Mouse (Mus musculus): ENCODE results near the gene Crim1.
A peak's percentile ranks its signal among the peaks of the same experiment; 100 is the strongest.

Crim1 gene

GRCm38 (mm10) chr17:78376587-78376986 lies 176.5 kb downstream of the Crim1 start:
- no peak for DNase-seq (ENCODE audit: low spot score in 2 of 2)

- no peak for DNase-seq (ENCODE audit: low spot score in 2 of 2)
Observed at GRCm38 (mm10) chr17:78379079-78379729, 179.2 kb downstream of the Crim1 start.

GRCm38 (mm10) chr17:78379730-78380245 lies 179.7 kb downstream of the Crim1 start:
- no peak for DNase-seq (ENCODE audit: low spot score in 2 of 2)

- no peak for DNase-seq (ENCODE audit: low spot score in 2 of 2)
Observed at GRCm38 (mm10) chr17:78382321-78382720, 182.3 kb downstream of the Crim1 start.

DNA sequence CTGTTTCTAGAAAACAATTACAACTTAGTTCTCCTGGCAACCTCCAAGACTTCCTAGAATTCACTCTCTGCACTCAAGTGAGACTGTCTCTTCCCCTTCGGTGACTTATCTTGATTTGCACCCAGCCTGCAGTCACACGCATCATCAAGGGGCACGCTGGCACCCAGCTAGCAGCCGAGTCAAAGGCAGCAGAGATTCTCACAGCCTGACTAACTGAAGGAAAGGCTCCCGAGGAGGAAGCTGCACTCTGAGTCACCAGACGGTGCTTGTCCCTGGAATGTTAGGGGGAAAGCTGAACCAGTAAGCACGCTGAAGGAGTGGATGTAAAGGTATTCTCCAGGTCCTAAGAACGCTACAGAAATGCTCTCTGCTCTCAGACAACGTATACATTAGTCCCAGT lies 187.6 kb downstream of the Crim1 start:
- no peak for DNase-seq (ENCODE audit: low spot score in 2 of 2)

DNA sequence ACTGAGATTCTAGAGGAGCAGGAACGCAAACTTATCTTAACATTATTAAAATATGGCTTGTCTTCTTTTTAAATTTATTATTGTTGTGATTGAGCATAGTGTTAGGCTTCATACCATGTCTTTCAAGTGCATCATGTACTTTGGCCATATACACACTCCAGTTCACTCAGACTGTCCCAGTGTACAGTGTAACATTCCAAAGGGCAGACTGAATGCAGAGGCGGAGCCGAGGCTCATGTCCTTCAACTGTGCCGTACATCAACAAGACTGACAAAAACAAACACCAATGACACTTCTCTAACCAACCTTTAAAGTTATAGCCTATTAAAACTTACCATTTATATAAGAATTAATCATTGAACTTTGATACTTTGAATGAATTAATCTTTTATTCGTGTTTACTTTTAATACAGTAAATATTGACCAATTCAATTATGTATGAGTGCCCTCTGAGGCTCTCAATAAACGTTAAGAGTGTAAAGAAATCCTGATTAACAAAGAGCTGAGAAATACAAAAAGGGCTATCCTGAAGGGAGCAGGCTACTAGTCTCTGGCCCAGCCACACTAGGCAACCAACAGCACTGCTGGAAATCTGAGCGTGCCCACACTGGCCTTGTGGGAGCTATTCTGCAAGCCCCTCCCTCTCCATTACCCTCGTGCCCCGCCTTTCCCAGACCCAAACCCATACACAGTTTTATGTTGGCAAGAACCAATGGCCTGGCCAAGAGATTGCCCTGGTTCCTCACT lies 188.2 kb downstream of the Crim1 start:
- no peak for DNase-seq (ENCODE audit: low spot score in 2 of 2)

GRCm38 (mm10) chr17:78389573-78389972 lies 189.5 kb downstream of the Crim1 start:
- no peak for DNase-seq (ENCODE audit: low spot score in 2 of 2)

GRCm38 (mm10) chr17:78392401-78393087 lies 192.5 kb downstream of the Crim1 start:
- no peak for DNase-seq (ENCODE audit: low spot score in 2 of 2)

GRCm38 (mm10) chr17:78400130-78400840 lies 200.2 kb downstream of the Crim1 start:
- DNase-seq (ENCODE audit: low spot score in 2 of 2): peak in 1 of 2 experiments; percentile 64

GRCm38 (mm10) chr17:78401311-78401710 lies 201.3 kb downstream of the Crim1 start:
- DNase-seq (ENCODE audit: low spot score in 2 of 2): no peak

DNA sequence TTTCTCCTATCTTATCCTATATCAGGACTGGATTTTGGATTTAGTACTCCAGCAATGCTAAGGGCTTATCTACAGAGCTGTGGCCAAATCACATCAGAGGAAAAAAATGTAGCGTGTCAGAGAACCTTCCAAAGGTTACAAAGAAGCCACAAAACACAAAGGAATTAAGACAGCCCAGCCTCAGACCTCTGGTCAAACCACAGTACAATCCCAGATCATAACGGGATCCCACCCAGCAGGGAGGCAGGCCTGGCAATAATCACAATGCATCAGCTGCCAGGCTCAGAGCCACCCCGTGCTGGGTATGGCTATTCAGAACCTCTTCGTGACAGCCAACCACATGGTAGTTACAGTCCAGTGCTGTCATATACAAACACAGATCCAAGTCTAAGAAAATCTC lies 201.7 kb downstream of the Crim1 start:
- DNase-seq (ENCODE audit: low spot score in 2 of 2): no peak

DNA sequence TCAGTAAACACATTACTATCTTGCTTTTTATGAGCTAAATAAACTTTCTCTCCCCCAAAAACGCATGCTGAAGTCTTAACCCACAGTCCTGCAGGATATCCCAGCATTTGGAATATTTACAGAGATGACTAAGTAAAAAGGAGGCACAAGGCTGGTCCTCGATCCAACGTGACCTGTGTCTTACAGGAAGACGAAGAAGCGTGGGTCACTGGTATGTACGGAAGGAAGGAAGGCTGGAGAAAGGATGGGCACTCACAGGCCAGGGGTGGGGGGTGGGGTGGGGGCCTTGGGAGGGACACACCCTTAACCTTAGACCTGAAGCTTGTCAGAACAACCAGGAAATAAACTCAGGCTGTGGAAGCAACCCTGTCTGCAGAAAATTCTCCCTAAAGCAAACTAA lies 202.1 kb downstream of the Crim1 start:
- no peak for DNase-seq (ENCODE audit: low spot score in 2 of 2)

DNA sequence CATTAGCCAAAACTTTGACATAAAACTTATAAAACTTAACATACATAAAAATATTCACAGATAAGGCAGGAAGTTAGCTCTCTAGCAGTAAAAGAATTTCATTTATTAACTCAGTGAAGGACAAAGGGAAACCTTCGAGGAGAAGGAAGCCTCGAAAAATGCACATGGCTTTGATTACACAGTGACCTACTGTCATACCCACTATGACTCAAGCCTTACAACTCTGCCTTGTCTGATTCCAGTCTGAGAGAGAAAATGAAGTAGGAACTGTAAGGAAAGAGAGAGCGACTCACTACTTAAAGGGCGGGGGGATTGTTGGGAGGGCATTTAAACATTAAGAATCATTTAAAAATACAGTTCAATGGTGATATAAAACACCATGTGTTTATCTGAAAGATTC lies 203.2 kb downstream of the Crim1 start:
- DNase-seq (ENCODE audit: low spot score in 2 of 2): no peak

GRCm38 (mm10) chr17:78403804-78404203 lies 203.8 kb downstream of the Crim1 start:
- DNase-seq (ENCODE audit: low spot score in 2 of 2): no peak

DNA sequence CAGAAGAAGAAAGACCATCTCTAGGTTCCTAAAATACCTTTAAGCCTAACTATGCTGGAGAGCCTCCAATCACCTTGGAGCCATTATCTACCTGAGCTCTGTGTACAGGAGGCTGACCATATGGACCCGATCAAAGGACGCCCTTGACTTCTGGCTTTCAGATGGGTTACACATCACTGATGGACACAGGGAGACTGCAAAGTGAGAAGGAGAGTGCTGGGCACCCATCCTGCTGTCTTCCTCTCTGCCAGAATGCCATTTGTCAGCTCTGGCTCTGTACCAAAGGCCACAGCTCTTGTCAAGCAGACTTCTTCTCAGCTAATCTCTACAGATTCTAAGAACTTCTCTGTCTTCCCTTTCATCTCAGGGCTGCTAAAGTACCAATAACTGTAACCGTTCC lies 205.3 kb downstream of the Crim1 start:
- DNase-seq (ENCODE audit: low spot score in 2 of 2): no peak

DNA sequence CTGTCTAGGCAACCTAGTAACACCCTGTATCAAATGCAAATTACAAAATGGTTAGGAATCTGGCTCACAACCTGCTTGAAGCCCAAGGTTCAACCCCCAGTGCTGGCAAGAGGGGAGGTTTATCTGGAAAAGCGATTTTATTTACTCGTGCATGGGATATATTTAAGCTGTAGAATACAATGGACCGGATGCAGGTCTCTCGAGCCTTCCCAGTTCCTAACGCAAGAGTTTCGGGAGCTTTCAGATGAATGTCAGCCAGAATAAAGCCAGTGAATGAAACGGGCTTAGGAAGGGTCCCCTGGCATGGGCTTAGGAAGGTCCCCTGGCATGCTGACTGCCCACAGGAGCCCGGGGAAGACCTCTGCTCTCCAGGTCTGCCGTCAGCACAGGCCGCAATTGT lies 206.8 kb downstream of the Crim1 start:
- no peak for DNase-seq (ENCODE audit: low spot score in 2 of 2)

DNA sequence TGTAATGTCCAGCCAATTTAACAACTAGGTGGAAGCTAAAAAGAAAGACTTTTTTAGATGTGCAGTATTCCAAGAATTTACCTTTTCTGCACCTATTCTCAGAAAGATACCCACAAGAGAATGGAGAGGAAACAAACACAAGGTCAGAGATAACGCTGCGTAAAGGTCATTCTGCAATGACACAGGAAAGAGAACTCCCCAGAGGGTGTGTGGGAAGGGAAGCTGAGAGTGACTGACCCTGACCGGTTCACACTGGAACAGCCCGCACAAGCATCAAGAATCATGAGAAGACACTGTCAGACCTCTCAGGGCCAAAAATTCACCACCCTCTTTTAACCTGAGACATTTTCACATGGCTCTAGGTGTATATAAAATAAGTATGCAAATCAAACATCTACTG lies 207.5 kb downstream of the Crim1 start:
- DNase-seq (ENCODE audit: low spot score in 2 of 2): no peak

- DNase-seq (ENCODE audit: low spot score in 2 of 2): no peak
Observed at GRCm38 (mm10) chr17:78408386-78408785, 208.3 kb downstream of the Crim1 start.

GRCm38 (mm10) chr17:78409900-78410299 lies 209.9 kb downstream of the Crim1 start:
- no peak for DNase-seq (ENCODE audit: low spot score in 2 of 2)

GRCm38 (mm10) chr17:78415255-78415654 lies 215.2 kb downstream of the Crim1 start:
- DNase-seq (ENCODE audit: low spot score in 2 of 2): no peak

DNA sequence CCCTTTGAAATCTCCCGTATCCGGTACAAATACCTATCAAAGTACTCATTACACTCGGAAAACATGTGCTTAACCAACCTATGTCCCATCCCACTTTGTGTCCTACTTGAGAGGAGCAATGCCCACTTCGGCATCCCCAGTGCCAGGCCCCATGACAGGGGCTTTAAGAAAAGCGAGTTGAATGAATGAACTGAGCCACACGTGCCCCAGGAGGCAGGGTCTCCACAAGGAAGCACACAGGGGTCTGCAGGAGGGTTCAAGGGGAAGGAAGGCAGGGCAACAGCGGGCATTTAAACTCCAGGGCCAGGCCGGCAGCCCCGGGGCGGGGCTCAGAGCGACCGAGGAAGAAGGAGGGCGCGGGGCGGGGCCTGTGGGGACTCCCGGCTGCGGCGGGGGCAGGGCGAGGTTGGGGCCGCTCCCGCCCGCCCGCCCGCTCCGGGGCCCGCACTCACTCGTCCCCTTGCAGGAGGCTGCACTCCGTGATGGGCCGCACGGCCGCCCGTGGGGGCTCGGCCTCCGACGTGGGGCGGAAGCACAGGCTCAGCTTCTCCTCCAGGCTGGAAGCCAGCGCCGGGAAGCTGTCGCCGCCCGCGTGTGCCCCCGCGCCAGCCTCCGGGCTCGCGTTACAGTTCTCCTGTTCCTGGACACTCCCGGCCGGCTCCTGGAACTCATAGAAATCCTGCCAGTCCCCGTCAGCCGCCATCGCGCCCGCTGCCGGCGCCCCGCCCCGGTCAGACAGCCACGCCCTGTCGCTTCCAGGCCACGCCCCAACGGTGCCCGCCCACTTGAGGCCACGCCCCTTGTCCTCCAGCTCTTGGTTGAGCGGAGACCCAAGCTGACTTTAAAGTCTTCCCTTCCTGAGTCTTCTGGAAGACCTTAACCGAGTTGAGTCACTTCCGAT lies 217.6 kb downstream of the Crim1 start, which contains the start of gene Fez2:
Gene Fez2 (minus strand): TSS at position 772 of the 901 bp plus-strand sequence.
- peak; percentile 46 to 90 for DNase-seq (ENCODE audit: low spot score in 2 of 2)

All from left cerebral cortex, adult 9 months (tissue).